Mouse (Mus musculus) heart, postnatal 0 days (tissue): Measurements from ENCODE around the gene Dcbld1.

ENCODE experiments used
- CTCF ChIP-seq: IDR thresholded peaks from 2 replicates; pipeline ENCODE4 v1.5.1; 2016; ENCODE audit warnings: antibody characterized with exemption, control low read depth, low read depth
- EP300 ChIP-seq: IDR thresholded peaks from 2 replicates; pipeline ENCODE4 v1.6.1; 2016; ENCODE audit warnings: antibody characterized with exemption, low read depth

DNA sequence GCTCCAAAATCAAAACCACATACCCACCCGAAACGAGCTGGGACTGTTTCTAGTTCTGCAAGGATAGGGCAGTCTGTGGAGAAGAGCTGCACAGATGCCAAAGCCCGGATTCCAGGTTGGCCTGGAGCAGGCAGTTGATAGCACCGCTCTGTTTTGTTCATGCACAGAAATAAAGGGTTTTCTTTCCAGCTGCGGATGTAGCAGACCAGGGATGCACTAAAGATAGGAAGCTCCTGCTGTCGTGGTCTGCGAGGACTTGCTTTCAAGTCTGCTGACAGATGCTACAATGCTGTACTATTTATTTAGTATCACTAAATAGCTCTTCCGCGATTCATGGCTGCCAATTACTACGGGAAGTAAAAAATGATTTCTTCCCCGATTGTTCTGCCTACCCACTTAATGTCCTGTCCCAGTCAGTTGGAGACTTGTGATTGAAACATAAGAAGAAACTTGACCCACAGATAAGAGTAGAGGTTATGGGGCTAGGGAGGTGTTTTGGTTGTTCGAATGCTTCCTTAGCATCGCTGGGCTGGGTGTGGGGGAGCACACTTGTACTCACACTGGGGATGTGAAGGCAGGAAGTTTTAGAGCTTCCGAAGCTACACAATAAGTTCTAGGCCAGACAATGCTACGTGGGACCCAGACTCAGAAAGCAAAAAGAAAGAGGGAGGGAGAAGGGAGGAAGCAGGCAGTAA, 41.6 kb downstream of the Dcbld1 start:
- no peak for TF ChIP-seq CTCF
- TF ChIP-seq EP300 = no peak
